Mouse (Mus musculus) midbrain, embryonic 15.5 days (tissue): ENCODE measurements around the gene Slc12a6. TPM values are rescaled to one million over a fixed set of nuclear protein-coding genes. Genes with fewer than 3 reads are reported as not detected.
A peak's percentile ranks its signal among the peaks of the same experiment; 100 is the strongest.

Source experiments
- ATAC-seq: fragments of 200-750 bp; cut with Nextera tagmentation; replicated peaks from 2 replicates; pipeline ENCODE4 v1.8.0; 2017; ENCODE audit warnings: moderate TSS enrichment
- H3K27ac ChIP-seq: fragments of 300-500 bp; sonication (generic); 2 replicates; pipeline ENCODE4 v1.5.1; 2015; ENCODE audit warnings: mild to moderate bottlenecking, inconsistent platforms
- H3K27me3 ChIP-seq: fragments of 300-500 bp; sonication (generic); replicated peaks from 2 replicates; pipeline ENCODE4 v1.6.1; 2015; ENCODE audit warnings: inconsistent platforms
- H3K36me3 ChIP-seq: fragments of 300-500 bp; sonication (generic); replicated peaks from 2 replicates; pipeline ENCODE4 v1.6.1; 2015; ENCODE audit warnings: inconsistent platforms
- H3K4me1 ChIP-seq: fragments of 300-500 bp; sonication (generic); 2 replicates; pipeline ENCODE4 v1.6.1; 2015; ENCODE audit warnings: inconsistent platforms
- H3K4me2 ChIP-seq: fragments of 300-500 bp; sonication (generic); 2 replicates; pipeline ENCODE4 v1.6.1; 2015; ENCODE audit warnings: inconsistent platforms, mild to moderate bottlenecking, moderate library complexity
- H3K4me3 ChIP-seq: fragments of 300-500 bp; sonication (generic); 2 replicates; pipeline ENCODE4 v1.5.1; 2015; ENCODE audit warnings: mild to moderate bottlenecking, inconsistent platforms
- H3K9ac ChIP-seq: fragments of 300-500 bp; sonication (generic); 2 replicates; pipeline ENCODE4 v1.6.1; 2015; ENCODE audit warnings: mild to moderate bottlenecking, inconsistent platforms
- H3K9me3 ChIP-seq: fragments of 300-500 bp; sonication (generic); 2 replicates; pipeline ENCODE4 v1.6.1; 2016; ENCODE audit warnings: inconsistent platforms
- WGBS: fragments of 180-500 bp; shearing (Covaris S2); methylation state at CpG from one replicate; pipeline ENCODE4 v1.1.7; 2015; ENCODE audit warnings: mixed read lengths; 5-methylcytosine and 5-hydroxymethylcytosine counted together
- polyA plus RNA-seq: library from polyadenylated mRNA; unstranded; fragments of >200 nt; fragmentation: Nextera tagmentation; extraction: Ambion mirVana; gene quantifications from 2 replicates; pipeline ENCODE4 v1.2.1, GENCODE M21; 2015

Slc12a6 gene
- polyA plus RNA-seq: 19.4 and 21.2 TPM in 2 replicates

DNA sequence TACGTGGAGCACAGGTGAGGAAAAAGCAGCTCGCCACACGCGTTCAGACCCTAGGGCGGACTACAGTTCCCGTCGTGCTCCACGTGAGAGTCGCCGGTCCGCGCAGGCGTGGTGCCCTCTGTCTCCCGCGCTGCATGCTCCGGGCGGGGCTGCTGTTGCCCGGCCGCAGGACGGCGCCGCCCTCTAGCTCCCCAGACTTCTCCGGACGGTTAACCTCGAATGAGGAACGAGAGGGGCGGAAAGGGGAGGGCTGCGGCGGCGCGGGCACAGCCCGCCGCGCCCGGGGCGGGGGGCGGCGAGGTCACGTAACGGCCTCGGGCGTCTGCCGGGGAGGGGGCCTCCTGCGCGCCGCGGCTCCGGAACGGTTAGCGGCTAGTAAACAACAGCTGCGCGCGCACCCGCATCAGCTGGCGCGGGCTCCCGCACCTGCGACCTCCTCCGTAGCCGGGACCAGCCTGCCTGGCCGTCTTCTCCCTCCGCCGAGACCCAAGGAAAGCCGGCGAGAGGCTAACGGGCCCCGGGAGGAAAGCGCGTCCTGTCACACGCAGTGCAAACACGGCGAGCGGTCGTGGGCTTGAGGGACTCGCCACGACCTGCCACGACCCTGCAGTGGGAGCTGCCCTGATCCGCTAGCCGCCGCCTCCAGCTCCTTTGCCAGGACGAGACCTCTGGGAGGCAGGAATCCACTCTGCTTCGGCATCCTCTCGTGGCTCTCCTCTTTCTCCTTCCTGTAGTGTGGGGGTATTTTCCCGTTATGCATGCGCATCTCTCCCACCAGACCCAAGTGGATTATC is at the start of gene Slc12a6:
Gene Slc12a6, plus strand, starts transcription at position 378 of the 794 bp plus-strand sequence.
- Histone ChIP-seq H3K4me3 (peak within 1 kb of the TSS; percentile 81), H3K4me1 (peaks cover 55% of the 10 kb centered on the region), H3K27ac (peak within 1 kb of the TSS; percentile 89), H3K9ac (peak within 1 kb of the TSS; percentile 75), H3K9me3 (no peaks in the 10 kb centered on the region), H3K36me3 (no peaks in the 10 kb centered on the region), H3K4me2 (peak within 1 kb of the TSS; percentile 78), H3K27me3 (no peaks in the 10 kb centered on the region)
- peak; percentile 95 for ATAC-seq
- WGBS: under 1% methylated on average over 84 of the region's 85 CpGs

DNA sequence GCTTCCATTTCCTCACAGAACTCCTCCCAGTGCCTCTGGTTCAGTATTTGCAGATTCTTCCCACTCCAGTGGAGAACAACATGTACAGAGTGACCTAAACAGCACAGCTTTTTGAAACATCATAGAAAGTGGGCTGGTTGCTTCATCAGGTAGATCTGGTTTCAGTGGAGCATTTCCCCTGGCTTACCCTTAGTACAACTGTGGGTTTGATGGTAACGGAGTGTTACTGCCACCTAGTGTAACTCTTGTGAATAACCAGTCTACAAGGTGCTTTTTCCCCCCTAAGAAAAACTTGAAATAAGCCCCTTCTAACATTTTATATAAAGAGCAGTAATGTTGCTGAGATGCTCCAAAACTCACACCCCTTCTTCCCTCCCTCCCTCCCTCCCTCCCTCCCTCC is 49.6 kb upstream of the Slc12a6 start:
- Histone ChIP-seq H3K36me3 (no peaks in the 10 kb centered on the region), H3K4me3 (no peak overlapping the region), H3K9me3 (no peaks in the 10 kb centered on the region), H3K27me3 (no peaks in the 10 kb centered on the region), H3K4me1 (no peaks in the 10 kb centered on the region), H3K4me2 (no peak overlapping the region), H3K9ac (no peak overlapping the region), H3K27ac (no peak overlapping the region)
- 7% methylated on average over 1 of the region's 1 CpGs for WGBS
- ATAC-seq: peak; percentile 75

DNA sequence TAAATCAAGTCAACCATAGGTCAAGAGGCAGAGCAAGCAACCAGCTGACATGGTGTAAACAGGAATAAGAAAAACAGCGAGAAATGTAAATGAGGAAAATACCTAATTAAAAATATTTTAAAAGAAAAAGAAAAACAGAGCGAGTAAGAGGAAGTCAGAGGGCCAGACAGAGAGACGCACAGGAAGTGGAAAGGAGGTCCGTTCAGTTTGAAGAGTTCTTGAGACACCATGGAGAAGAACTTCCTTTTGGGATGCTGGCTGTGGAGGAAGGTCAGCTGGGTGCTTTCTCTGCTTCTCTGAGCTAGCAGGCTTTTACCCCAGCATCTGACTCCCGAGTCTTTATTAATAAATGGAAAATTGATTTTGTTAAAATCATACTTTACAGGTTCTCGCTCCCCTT is 48.0 kb upstream of the Slc12a6 start:
- no peak overlapping the region for H3K9ac ChIP-seq
- no peak overlapping the region for H3K4me3 ChIP-seq
- no peaks in the 10 kb centered on the region for H3K27me3 ChIP-seq
- no peaks in the 10 kb centered on the region for H3K4me1 ChIP-seq
- no peak overlapping the region for H3K27ac ChIP-seq
- no peak overlapping the region for H3K4me2 ChIP-seq
- no peaks in the 10 kb centered on the region for H3K36me3 ChIP-seq
- no peaks in the 10 kb centered on the region for H3K9me3 ChIP-seq
- 80% methylated on average over 6 of the region's 6 CpGs for WGBS
- no peak for ATAC-seq

DNA sequence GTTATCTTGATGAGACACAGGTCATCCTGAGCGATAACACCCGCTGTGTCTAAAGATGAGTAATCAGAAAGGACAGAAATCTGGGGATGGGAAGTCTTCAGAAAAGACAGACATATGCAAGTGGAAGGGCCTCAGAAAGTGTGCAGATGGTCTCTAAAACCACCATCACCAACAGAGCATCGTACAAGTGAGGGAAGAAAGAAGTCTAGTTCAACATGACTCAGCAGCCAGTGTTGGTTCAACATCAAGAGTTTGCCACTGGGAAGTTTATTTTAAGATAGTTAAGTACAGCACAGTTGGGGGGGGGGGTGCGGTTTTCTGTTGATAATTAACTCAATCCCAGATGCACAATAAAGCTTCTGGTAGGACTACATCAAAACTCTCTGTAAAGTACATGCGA is 44.7 kb upstream of the Slc12a6 start:
- Histone ChIP-seq H3K27me3 (no peaks in the 10 kb centered on the region), H3K4me3 (no peak overlapping the region), H3K4me1 (no peaks in the 10 kb centered on the region), H3K9me3 (no peaks in the 10 kb centered on the region), H3K4me2 (no peak overlapping the region), H3K36me3 (no peaks in the 10 kb centered on the region), H3K27ac (no peak overlapping the region), H3K9ac (no peak overlapping the region)
- WGBS: 92% methylated on average over 5 of the region's 5 CpGs
- ATAC-seq: no peak

DNA sequence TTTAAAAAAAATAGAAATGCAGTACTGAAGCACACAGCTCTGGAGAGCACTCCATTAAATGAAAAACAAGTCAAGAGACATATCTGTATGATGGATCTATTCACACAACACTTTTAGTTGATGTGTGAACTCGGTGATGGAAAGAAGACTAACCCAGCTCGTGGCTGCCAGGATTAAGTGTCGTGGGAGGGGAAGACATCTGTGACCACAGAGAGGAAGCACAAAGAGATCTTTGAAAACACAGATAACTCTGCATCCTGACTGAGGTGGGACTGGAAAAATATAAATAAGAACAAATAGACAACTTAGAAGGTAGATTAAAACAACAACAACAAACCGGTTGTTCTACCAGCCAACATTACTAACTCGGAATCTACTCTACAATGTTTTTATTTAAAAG is 43.0 kb upstream of the Slc12a6 start:
- ATAC-seq: no peak
- Histone ChIP-seq H3K9me3 (no peaks in the 10 kb centered on the region), H3K4me3 (no peak overlapping the region), H3K27me3 (no peaks in the 10 kb centered on the region), H3K9ac (no peak overlapping the region), H3K36me3 (no peaks in the 10 kb centered on the region), H3K4me2 (no peak overlapping the region), H3K27ac (no peak overlapping the region), H3K4me1 (no peaks in the 10 kb centered on the region)
- WGBS: 75% methylated on average over 5 of the region's 5 CpGs

DNA sequence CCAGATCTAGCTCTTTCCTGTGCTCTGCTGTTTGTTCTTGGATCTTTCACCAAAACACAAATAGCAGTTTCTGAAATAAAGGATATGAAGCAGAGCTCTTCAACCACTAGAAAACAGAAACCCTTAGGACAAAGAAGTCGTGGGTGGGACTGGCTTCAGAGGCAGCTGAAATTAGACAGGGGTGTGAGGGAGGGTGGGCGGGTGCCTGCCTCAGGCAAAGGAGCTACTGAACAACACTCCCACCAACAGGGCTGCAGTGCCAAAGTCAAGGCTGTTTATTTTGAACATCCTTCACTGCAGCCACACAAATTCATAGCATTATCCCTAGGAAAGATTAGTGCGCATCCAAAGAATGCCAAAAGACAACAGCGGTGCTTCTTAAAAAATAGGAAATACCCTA is 41.3 kb upstream of the Slc12a6 start:
- Histone ChIP-seq H3K27me3 (no peaks in the 10 kb centered on the region), H3K36me3 (no peaks in the 10 kb centered on the region), H3K27ac (no peak overlapping the region), H3K4me1 (no peaks in the 10 kb centered on the region), H3K4me2 (no peak overlapping the region), H3K9ac (no peak overlapping the region), H3K9me3 (no peaks in the 10 kb centered on the region), H3K4me3 (no peak overlapping the region)
- 67% methylated on average over 4 of the region's 4 CpGs for WGBS
- ATAC-seq: no peak

DNA sequence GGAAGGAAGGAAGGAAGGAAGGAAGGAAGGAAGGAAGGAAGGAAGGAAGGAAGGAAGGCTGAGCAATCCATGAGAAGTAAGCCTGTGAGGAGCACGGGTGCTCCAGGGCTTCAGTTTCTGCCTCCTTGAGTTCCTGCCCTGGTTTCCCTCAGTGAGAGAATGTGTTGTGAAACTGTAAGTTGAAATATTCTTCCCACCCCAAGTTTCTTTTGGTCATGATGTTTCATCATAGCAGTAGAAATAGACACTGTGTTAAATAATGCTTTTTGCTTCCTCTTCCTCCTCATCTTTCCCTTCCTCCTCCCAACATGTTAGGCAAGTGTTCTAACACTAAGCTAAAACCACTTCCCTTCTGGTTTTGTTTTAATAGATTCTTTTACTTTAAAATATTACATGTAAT is 33.0 kb upstream of the Slc12a6 start:
- Histone ChIP-seq H3K4me2 (no peak overlapping the region), H3K27me3 (no peaks in the 10 kb centered on the region), H3K9me3 (no peaks in the 10 kb centered on the region), H3K9ac (no peak overlapping the region), H3K36me3 (no peaks in the 10 kb centered on the region), H3K4me1 (no peaks in the 10 kb centered on the region), H3K27ac (no peak overlapping the region), H3K4me3 (no peak overlapping the region)
- WGBS: 89% methylated on average over 1 of the region's 1 CpGs
- ATAC-seq: no peak

DNA sequence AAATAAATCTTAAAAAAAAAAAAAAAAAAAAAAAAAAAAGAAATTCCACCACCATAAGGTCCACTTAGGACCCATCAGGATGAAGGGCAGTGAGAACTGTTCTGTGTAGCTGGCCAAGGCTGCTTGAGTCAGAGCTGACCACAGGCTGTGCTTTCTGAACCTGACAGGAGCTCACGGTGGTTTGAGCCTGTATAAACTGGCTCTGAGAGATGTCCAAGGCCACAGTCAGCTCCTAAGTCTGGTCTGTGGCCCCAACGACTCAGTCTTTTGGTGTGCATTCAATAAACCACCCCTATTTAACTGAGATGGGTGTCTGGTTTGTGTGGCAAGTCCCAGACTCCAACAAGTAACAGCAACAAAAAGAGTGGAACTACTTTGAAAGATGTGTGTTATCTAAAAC is 29.0 kb upstream of the Slc12a6 start:
- Histone ChIP-seq H3K36me3 (no peaks in the 10 kb centered on the region), H3K4me1 (peaks cover 14% of the 10 kb centered on the region), H3K4me2 (no peak overlapping the region), H3K27me3 (peaks cover 3% of the 10 kb centered on the region; the same call in 1 of the 2 replicates), H3K9ac (no peak overlapping the region), H3K9me3 (no peaks in the 10 kb centered on the region), H3K4me3 (no peak overlapping the region), H3K27ac (no peak overlapping the region)
- WGBS: 80% methylated on average over 2 of the region's 2 CpGs
- ATAC-seq: no peak

DNA sequence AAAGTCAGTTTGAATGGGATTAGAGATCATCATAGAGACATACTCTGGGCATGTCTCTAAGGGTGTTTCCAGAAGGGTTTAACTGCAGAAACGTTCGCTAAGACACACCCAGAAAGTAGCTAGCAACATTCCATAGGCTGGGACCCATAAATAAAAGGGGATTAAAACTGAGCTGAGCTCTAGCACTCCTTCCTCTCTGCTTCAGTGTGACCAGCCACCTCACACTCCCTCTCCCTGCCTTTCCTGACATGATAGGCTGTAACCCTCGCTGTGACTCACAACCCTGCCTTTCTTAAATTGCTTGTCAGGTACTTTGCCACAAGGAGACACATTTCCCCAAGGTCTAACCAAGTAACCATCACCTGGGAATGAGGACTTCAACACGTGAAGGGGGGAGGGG is 27.6 kb upstream of the Slc12a6 start:
- peaks cover 14% of the 10 kb centered on the region for H3K4me1 ChIP-seq
- no peak overlapping the region for H3K27ac ChIP-seq
- H3K4me3 ChIP-seq: no peak overlapping the region
- H3K9ac ChIP-seq: no peak overlapping the region
- H3K9me3 ChIP-seq: no peaks in the 10 kb centered on the region
- H3K27me3 ChIP-seq: peaks cover 3% of the 10 kb centered on the region; the same call in 1 of the 2 replicates
- H3K36me3 ChIP-seq: 0 out of 2 replicates have a peak, but pooled peaks cover under 1% of the 10 kb centered on the region
- ATAC-seq: no peak
- 11% methylated on average over 4 of the region's 4 CpGs for WGBS
- no peak overlapping the region for H3K4me2 ChIP-seq

DNA sequence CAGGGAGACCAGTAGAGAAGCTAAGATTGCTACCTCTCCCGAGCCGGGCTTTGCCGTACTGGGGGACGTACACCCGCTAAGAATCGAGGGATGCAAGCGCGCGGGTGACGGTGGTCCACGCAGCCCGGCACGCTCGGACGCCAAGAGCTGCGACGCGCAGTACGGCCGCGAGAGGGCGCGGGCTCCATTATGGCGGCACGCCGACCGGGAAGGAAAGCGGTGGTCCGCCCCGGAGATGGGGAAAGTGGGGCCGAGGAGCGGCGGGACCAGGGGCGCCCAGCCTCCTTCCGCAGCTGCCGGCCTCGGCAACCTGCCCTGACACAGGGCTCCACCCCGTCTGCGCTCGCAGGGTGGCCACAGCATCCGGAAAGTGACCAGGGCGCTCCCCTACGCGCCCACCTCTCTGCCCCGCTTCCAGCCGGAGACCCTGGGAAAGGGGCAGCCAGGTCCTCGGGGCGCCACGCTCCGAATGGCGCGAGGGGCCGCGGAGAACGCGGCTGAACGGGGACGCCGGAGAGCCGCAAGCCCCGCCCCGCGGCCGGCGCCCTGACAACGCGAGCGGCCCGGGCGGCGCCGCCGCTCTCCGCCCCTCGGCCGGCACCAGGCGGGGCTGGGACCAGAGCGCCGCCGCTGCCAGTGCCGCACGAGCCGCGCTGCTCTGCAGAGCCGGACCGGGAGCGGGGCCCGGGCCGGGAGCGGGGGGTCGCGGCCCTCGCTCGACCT is 26.3 kb upstream of the Slc12a6 start, which contains the start of gene Lpcat4:
Gene Lpcat4, plus strand, starts transcription at position 257 of the 723 bp plus-strand sequence.
- peak within 1 kb of the TSS; percentile 97 for H3K27ac ChIP-seq
- under 1% methylated on average over 92 of the region's 94 CpGs for WGBS
- ATAC-seq: peak; percentile 92
- H3K4me2 ChIP-seq: peak within 1 kb of the TSS; percentile 87
- peak within 1 kb of the TSS; percentile 77 for H3K4me3 ChIP-seq
- H3K36me3 ChIP-seq: peaks cover 13% of the 10 kb centered on the region; the same call in 1 of the 2 replicates
- no peaks in the 10 kb centered on the region for H3K9me3 ChIP-seq
- H3K4me1 ChIP-seq: peaks cover 14% of the 10 kb centered on the region
- H3K27me3 ChIP-seq: peaks cover 3% of the 10 kb centered on the region; the same call in 1 of the 2 replicates
- H3K9ac ChIP-seq: peak within 1 kb of the TSS; percentile 85

DNA sequence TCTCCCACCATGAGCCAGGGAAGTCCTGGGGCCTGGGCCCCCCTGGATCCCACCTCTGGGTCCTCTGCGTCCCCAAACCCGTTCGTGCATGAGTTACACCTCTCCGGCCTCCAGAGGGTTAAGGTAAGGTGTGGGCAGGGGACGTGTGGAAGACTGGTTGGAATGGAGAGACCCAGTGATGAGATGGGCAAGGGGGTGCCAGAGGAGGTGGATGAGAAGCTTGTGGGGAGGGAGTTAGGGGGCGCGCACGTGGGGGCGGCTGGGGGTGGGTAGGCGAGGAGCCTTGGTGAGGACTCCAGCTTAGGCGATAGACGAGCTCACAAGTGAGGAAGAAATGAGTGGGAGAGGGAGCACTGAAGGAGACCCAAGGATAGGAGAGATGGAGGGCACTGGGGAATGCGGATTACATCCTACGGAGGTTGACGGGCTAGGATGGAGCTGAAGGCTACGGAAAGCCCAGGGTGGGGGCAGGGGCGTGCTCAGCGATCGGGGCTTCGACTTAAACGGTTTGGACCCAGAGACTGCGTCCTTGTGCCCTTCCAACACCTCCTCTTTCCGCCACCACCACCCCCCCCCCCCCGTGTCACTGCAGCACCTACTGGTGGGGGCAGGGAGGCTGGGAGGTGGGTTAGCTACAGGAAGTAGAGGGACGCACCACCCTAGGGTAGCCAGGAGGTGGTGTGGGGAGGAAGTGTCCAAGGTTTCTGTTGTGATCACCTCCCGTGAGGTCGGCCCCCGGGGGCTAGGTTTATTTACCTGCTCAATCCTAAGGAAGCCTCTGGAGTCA is 25.5 kb upstream of the Slc12a6 start:
- Histone ChIP-seq H3K4me3 (peak overlapping the region; percentile 77), H3K4me2 (peak overlapping the region; percentile 87), H3K36me3 (peaks cover 15% of the 10 kb centered on the region; the same call in 1 of the 2 replicates), H3K9me3 (no peaks in the 10 kb centered on the region), H3K27ac (peak overlapping the region; percentile 97), H3K9ac (peak overlapping the region; percentile 85), H3K4me1 (peaks cover 14% of the 10 kb centered on the region), H3K27me3 (peaks cover 3% of the 10 kb centered on the region; the same call in 1 of the 2 replicates)
- ATAC-seq: peak; percentile 79
- under 1% methylated on average over 28 of the region's 28 CpGs for WGBS

DNA sequence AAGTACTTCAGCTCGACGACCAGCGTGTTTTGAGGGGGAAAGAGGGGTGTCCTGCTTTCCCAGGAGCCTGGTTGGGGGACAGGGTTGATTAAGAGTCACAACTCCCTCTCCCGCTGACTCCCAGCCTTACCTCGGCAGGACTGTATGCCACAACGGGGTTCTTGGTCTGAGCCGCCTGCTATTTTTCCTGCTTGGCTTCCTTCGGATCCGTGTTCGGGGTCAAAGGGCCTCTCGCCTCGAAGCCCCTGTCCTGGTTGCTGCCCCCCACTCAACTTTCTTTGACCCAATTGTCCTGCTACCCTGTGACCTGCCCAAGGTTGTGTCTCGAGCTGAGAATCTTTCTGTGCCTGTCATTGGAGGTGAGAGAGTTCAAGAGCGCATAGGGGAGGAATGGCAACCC is 23.8 kb upstream of the Slc12a6 start:
- peaks cover 3% of the 10 kb centered on the region; the same call in 1 of the 2 replicates for H3K27me3 ChIP-seq
- no peaks in the 10 kb centered on the region for H3K9me3 ChIP-seq
- WGBS: 85% methylated on average over 14 of the region's 14 CpGs
- ATAC-seq: no peak
- H3K9ac ChIP-seq: no peak overlapping the region
- no peak overlapping the region for H3K4me3 ChIP-seq
- no peak overlapping the region for H3K27ac ChIP-seq
- H3K4me2 ChIP-seq: no peak overlapping the region
- peaks cover 25% of the 10 kb centered on the region for H3K36me3 ChIP-seq
- H3K4me1 ChIP-seq: peaks cover 14% of the 10 kb centered on the region
